Mouse (Mus musculus): ENCODE results near the gene Ccdc78.

The Ccdc78 gene

GRCm38 (mm10) chr17:25833961-25834594 is 47.7 kb downstream of the Ccdc78 start:
- peak in 1 of 2 experiments; percentile 25 for DNase-seq (ENCODE audit: low spot score in 2 of 2)

- DNase-seq (ENCODE audit: low spot score in 2 of 2) = peak in 1 of 2 experiments; percentile 29
These were observed 48.3 kb downstream of the Ccdc78 start for GRCm38 (mm10) chr17:25834595-25835222.

DNA sequence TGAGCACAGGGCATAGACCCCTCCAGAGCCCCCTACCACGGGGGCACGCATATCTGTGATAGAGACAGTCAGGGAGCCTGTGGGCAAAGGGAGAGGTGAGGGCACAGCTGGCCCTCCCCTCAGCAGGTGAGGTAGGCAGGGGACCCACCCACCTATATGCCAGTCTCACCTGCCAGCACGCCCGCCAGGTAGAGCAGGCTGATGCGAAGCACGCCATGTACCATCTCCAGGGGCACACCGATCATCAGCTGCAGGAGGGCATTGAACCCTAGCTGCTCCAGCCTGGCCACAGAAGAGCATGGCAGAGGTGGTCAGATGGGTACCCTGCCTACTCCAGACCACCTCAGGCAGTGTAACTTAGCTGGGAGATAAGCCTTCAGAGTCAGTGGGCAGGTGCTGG is 48.9 kb downstream of the Ccdc78 start:
- DNase-seq (ENCODE audit: low spot score in 2 of 2) = peak in 1 of 2 experiments; percentile 24

GRCm38 (mm10) chr17:25835816-25836215 is 49.4 kb downstream of the Ccdc78 start:
- DNase-seq (ENCODE audit: low spot score in 2 of 2) = peak in 1 of 2 experiments; percentile 31

- DNase-seq (ENCODE audit: low spot score in 2 of 2) = peak; percentile 44
These were observed 50.2 kb downstream of the Ccdc78 start for GRCm38 (mm10) chr17:25836397-25837075.

DNA sequence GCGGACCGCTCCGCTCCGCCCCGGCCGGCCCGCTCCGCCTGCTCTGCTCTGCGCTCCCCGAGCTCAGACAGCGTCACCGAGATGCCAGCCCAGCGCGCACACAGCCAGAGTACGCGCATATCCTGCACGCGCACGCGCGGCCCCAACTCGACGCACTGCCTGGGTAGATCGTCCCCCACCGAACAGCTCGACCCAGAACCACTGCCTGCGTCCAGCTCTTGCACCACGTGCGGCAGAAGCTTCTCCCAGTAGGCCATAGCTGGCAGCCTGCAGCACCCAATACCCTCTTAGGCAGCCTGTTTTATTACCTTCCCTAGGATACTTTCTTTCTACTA is 50.7 kb downstream of the Ccdc78 start, which contains the start of gene Rhbdl1:
Gene Rhbdl1, minus strand, starts transcription at position 220 of the 335 bp plus-strand sequence.
- peak; percentile 78 to 80 for DNase-seq (ENCODE audit: low spot score in 2 of 2)

DNA sequence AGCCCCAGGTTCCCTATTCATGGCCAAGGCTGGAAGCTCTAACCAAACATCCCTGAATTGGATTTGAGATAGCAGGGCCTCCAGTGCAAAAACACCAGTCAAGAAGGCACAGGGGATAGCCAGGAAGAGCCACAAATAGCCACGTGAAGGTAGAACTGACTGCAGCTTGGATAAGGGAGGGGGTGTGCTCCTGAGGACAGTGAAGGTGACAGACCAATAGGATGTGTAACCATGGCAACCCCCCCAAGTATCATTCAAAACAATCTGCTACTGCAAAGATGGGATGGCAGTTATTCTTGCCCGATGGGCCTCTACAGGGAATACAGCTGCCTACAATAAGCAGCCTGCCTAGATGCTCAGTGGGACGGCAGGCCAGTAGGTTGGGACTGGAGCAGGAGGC is 51.2 kb downstream of the Ccdc78 start:
- DNase-seq (ENCODE audit: low spot score in 2 of 2) = no peak

DNA sequence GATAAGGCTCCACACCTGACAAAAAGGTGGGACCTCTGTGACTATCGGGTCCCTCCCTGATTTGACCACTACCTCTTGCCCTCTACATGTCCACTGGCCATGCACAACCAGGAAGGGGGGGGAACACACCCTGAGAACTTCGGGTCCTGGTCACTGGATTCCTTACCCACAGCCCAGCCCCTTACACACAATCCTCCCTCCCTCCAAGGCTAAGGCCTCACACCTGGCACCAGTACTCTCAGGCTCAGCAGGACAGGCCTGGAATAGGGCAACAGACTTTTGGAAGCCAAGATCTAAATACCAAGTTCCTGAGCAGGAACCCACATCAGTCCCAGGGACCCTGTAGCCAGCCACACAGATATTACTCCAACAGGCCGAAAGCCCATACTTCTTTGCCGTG is 52.5 kb downstream of the Ccdc78 start:
- DNase-seq (ENCODE audit: low spot score in 2 of 2) = no peak

DNA sequence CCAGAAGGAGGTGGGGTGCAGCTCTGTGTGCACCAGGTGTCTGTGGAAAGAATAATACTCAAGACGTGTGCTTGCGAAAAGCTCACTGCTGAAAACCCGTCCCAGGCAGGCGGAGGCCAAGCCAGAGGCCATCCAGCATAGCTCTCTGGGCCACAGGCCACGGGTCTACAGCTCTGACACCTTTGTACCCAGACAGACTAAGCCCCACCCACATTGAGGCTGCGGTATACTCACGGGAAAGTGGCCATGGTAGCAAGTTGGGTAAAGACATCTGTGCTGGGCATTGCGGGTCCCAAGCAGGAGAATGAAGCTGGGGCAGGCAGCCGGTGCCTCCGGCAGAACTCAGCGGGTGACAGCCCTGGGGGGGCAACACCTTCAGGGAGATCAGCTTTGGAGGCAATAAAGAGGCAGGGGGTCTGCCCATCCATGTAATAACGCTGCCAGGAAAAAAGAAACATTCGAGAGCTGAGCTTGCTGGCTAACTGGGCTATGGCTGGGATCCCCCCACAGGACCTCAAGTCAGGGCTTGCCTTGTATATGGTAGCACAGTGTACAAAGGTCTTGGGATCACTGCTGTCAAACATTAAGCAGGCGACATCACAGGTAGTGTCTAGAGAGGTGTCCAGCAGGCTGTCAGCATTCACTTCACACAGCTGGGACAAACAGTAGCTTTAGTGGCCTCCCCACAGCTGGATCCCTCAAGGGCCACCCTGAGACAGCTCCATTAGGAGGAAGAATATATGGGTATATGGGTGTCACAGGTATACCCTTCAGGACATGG is 53.3 kb downstream of the Ccdc78 start:
- DNase-seq (ENCODE audit: low spot score in 2 of 2) = no peak

All from frontal cortex, postnatal 14 days (tissue).